Mouse (Mus musculus): Measurements from ENCODE around the gene Emc6. TPM values are rescaled to one million over a fixed set of nuclear protein-coding genes. Genes with fewer than 3 reads are reported as not detected.

The Emc6 gene
- polyA plus RNA-seq, 1 experiment from 2014 or later: 116 TPM

DNA sequence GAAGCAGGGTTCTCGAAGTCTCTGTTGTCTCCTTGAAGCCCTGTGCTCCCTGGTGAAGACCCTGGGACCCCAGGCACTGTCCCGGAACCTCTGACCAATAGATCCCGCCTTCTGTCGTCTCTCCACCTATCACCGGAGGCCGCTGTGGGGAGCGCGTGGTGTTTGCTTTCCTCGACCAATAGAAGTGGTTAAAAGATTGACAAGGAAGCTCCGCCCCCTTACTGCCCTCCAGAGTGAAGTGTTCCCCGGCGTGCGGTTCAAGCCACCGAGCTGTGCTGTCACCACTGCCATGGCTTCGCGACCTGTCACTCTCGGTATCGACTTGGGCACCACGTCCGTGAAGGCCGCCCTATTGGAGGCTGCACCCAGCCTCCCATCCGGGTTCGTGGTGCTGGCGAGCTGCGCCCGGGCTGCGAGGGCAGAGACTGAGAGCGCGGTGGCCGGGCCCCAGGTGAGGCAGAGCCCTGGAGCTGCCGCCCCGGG, 22.4 kb upstream of the Emc6 start, which contains the start of gene Shpk:
Shpk (plus strand) TSS at position 231 of the 483 bp plus-strand sequence.
- no peaks in the 10 kb centered on the region for H3K9me3 ChIP-seq
- peak within 1 kb of the TSS; percentile 87 for H3K4me2 ChIP-seq
- H3K27me3 ChIP-seq (replicated peaks): no peaks in the 10 kb centered on the region
- peak within 1 kb of the TSS; percentile 87 for H3K9ac ChIP-seq
- H3K4me1 ChIP-seq: peaks cover 28% of the 10 kb centered on the region
- peak within 1 kb of the TSS; percentile 85 for H3K4me3 ChIP-seq
- peak within 1 kb of the TSS; percentile 85 for H3K27ac ChIP-seq
- ATAC-seq (replicated peaks): peak; percentile 98
- 0 out of 2 replicates have a peak, but pooled peaks cover 5% of the 10 kb centered on the region for H3K36me3 ChIP-seq (replicated peaks)
- WGBS: under 1% methylated on average over 32 of the region's 32 CpGs

- WGBS: 1% methylated on average over 22 of the region's 22 CpGs
- peak within 1 kb of the TSS; percentile 87 for H3K4me2 ChIP-seq
- 0 out of 2 replicates have a peak, but pooled peaks cover 5% of the 10 kb centered on the region for H3K36me3 ChIP-seq (replicated peaks)
- H3K9me3 ChIP-seq: no peaks in the 10 kb centered on the region
- peak; percentile 97 for ATAC-seq (replicated peaks)
- peak within 1 kb of the TSS; percentile 85 for H3K4me3 ChIP-seq
- no peaks in the 10 kb centered on the region for H3K27me3 ChIP-seq (replicated peaks)
- H3K27ac ChIP-seq: peak within 1 kb of the TSS; percentile 85
- H3K4me1 ChIP-seq: peaks cover 28% of the 10 kb centered on the region
- H3K9ac ChIP-seq: peak within 1 kb of the TSS; percentile 87
These were observed 21.9 kb upstream of the Emc6 start, which contains the start of gene Ctns for GRCm38 (mm10) chr11:73198603-73199229. Ctns (minus strand) TSS chr11:73199042.

GRCm38 (mm10) chr11:73198190-73198589, 21.4 kb upstream of the Emc6 start:
- Histone ChIP-seq H3K4me2 (peak overlapping the region; percentile 87), H3K9me3 (no peaks in the 10 kb centered on the region), H3K4me1 (peaks cover 28% of the 10 kb centered on the region), H3K4me3 (peak overlapping the region; percentile 85), H3K36me3 (replicated peaks) (0 out of 2 replicates have a peak, but pooled peaks cover 5% of the 10 kb centered on the region), H3K9ac (peak overlapping the region; percentile 87), H3K27ac (no peak overlapping the region), H3K27me3 (replicated peaks) (no peaks in the 10 kb centered on the region)
- 2% methylated on average over 1 of the region's 1 CpGs for WGBS
- no peak for ATAC-seq (replicated peaks)

- Histone ChIP-seq H3K4me1 (peaks cover 22% of the 10 kb centered on the region), H3K9ac (no peak overlapping the region), H3K9me3 (no peaks in the 10 kb centered on the region), H3K27ac (no peak overlapping the region), H3K27me3 (replicated peaks) (no peaks in the 10 kb centered on the region), H3K4me2 (no peak overlapping the region), H3K4me3 (no peak overlapping the region), H3K36me3 (replicated peaks) (peaks cover 16% of the 10 kb centered on the region; the same call in 1 of the 2 replicates)
- no peak for ATAC-seq (replicated peaks)
- WGBS: 81% methylated on average over 2 of the region's 2 CpGs
These were observed 17.6 kb upstream of the Emc6 start for GRCm38 (mm10) chr11:73194444-73194843.

GRCm38 (mm10) chr11:73193047-73193446, 16.2 kb upstream of the Emc6 start:
- Histone ChIP-seq H3K4me1 (peaks cover 16% of the 10 kb centered on the region), H3K4me2 (no peak overlapping the region), H3K9me3 (no peaks in the 10 kb centered on the region), H3K36me3 (replicated peaks) (peaks cover 16% of the 10 kb centered on the region; the same call in 1 of the 2 replicates), H3K9ac (no peak overlapping the region), H3K4me3 (no peak overlapping the region), H3K27me3 (replicated peaks) (no peaks in the 10 kb centered on the region), H3K27ac (no peak overlapping the region)
- no peak for ATAC-seq (replicated peaks)
- 78% methylated on average over 6 of the region's 6 CpGs for WGBS

DNA sequence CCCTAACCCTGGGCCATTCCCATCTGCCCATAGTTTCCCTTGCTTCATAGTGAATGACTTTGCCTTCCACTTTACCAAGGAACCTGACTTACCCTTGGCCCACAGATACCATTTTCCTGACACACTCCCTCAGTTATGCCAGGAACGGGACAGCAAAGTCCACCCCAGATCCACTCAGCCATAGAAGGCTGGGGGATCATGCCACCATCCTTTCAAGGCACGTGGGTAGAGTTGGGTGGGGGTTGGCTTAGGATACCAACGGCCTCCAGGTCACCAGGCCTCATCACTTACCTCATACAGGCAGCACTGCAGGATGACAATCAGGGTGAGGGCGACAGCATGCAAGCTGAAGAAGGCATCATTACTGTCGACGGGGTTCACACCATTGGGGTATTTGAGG, 10.4 kb upstream of the Emc6 start:
- WGBS: 84% methylated on average over 6 of the region's 6 CpGs
- Histone ChIP-seq H3K36me3 (replicated peaks) (peaks cover 21% of the 10 kb centered on the region; the same call in 1 of the 2 replicates), H3K4me1 (no peaks in the 10 kb centered on the region), H3K27me3 (replicated peaks) (no peaks in the 10 kb centered on the region), H3K27ac (no peak overlapping the region), H3K9ac (no peak overlapping the region), H3K4me2 (no peak overlapping the region), H3K9me3 (no peaks in the 10 kb centered on the region), H3K4me3 (no peak overlapping the region)
- ATAC-seq (replicated peaks): no peak; the same call in 1 of the 2 replicates

GRCm38 (mm10) chr11:73185872-73186615, 9.2 kb upstream of the Emc6 start:
- H3K27ac ChIP-seq: no peak overlapping the region
- WGBS: 94% methylated on average over 10 of the region's 10 CpGs
- H3K4me3 ChIP-seq: no peak overlapping the region
- H3K4me1 ChIP-seq: no peaks in the 10 kb centered on the region
- H3K4me2 ChIP-seq: no peak overlapping the region
- H3K9ac ChIP-seq: no peak overlapping the region
- ATAC-seq (replicated peaks): no peak
- no peaks in the 10 kb centered on the region for H3K27me3 ChIP-seq (replicated peaks)
- H3K36me3 ChIP-seq (replicated peaks): peaks cover 18% of the 10 kb centered on the region; the same call in 1 of the 2 replicates
- H3K9me3 ChIP-seq: no peaks in the 10 kb centered on the region

GRCm38 (mm10) chr11:73177895-73178294, 1.1 kb upstream of the Emc6 start:
- H3K27ac ChIP-seq: peak overlapping the region; percentile 88
- 5% methylated on average over 2 of the region's 2 CpGs for WGBS
- no peak for ATAC-seq (replicated peaks)

DNA sequence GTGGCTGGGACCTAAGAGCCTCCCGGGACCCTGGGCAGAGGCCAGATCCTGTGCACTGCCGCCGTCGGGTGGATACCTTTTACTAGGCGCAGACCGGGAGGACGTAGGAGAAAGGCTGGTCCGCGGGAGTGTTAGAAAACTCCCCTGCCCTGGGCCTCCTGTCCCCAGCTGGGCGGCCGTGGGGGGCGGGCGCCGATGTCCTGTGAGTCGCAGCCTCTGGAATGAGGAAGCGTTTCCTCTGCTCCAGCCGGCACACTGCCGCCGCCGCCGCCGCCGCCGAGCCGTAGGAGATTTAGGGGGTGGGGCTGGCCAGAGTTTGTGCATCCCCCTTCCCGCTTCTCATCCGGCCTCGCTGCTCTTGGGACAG, 655 bp upstream of the Emc6 start:
- peak overlapping the region; percentile 88 for H3K27ac ChIP-seq
- H3K4me3 ChIP-seq: peak overlapping the region; percentile 96
- H3K4me2 ChIP-seq: peak overlapping the region; percentile 82
- H3K27me3 ChIP-seq (replicated peaks): no peaks in the 10 kb centered on the region
- peak overlapping the region; percentile 84 for H3K9ac ChIP-seq
- peaks cover 38% of the 10 kb centered on the region for H3K4me1 ChIP-seq
- under 1% methylated on average over 28 of the region's 28 CpGs for whole genome bisulfite sequencing
- H3K36me3 ChIP-seq (replicated peaks): no peaks in the 10 kb centered on the region; the same call in 1 of the 2 replicates
- no peaks in the 10 kb centered on the region for H3K9me3 ChIP-seq
- ATAC-seq (replicated peaks): peak; percentile 59

More at GRCm38 (mm10) chr11:73177895-73178294, 1.1 kb upstream of the Emc6 start:
- peaks cover 38% of the 10 kb centered on the region for H3K4me1 ChIP-seq
- H3K4me2 ChIP-seq: peak overlapping the region; percentile 82
- no peaks in the 10 kb centered on the region for H3K27me3 ChIP-seq (replicated peaks)
- peak overlapping the region; percentile 96 for H3K4me3 ChIP-seq
- H3K36me3 ChIP-seq (replicated peaks): no peaks in the 10 kb centered on the region; the same call in 1 of the 2 replicates
- peak overlapping the region; percentile 84 for H3K9ac ChIP-seq
- no peaks in the 10 kb centered on the region for H3K9me3 ChIP-seq

GRCm38 (mm10) chr11:73176186-73176585, 651 bp downstream of the Emc6 start:
- 2% methylated on average over 15 of the region's 15 CpGs for WGBS
- Histone ChIP-seq H3K36me3 (replicated peaks) (no peaks in the 10 kb centered on the region), H3K27ac (peak overlapping the region; percentile 88), H3K27me3 (replicated peaks) (no peaks in the 10 kb centered on the region), H3K9me3 (no peaks in the 10 kb centered on the region), H3K9ac (peak overlapping the region; percentile 85), H3K4me3 (peak overlapping the region; percentile 96), H3K4me2 (peak overlapping the region; percentile 82), H3K4me1 (peaks cover 38% of the 10 kb centered on the region)
- 0 out of 2 replicates have a peak, but pooled peaks have one; percentile 0 for ATAC-seq (replicated peaks)

- Histone ChIP-seq H3K27me3 (replicated peaks) (no peaks in the 10 kb centered on the region), H3K9me3 (no peaks in the 10 kb centered on the region), H3K4me1 (peaks cover 38% of the 10 kb centered on the region), H3K36me3 (replicated peaks) (no peaks in the 10 kb centered on the region), H3K4me2 (peak overlapping the region; percentile 82), H3K9ac (peak overlapping the region; percentile 85), H3K4me3 (peak overlapping the region; percentile 96), H3K27ac (no peak overlapping the region)
- ATAC-seq (replicated peaks): no peak
- WGBS: 54% methylated on average over 8 of the region's 8 CpGs
These were observed 1.2 kb downstream of the Emc6 start for GRCm38 (mm10) chr11:73175612-73176011.

GRCm38 (mm10) chr11:73172186-73172585, 4.7 kb downstream of the Emc6 start:
- ATAC-seq (replicated peaks): no peak

More at GRCm38 (mm10) chr11:73172186-73172585, 4.7 kb downstream of the Emc6 start:
- Histone ChIP-seq H3K36me3 (replicated peaks) (no peaks in the 10 kb centered on the region), H3K4me3 (no peak overlapping the region), H3K27ac (no peak overlapping the region), H3K27me3 (replicated peaks) (no peaks in the 10 kb centered on the region), H3K4me1 (peaks cover 20% of the 10 kb centered on the region), H3K9ac (no peak overlapping the region), H3K4me2 (no peak overlapping the region), H3K9me3 (no peaks in the 10 kb centered on the region)
- 69% methylated on average over 5 of the region's 5 CpGs for WGBS

Measured in midbrain, embryonic 15.5 days (tissue).